Mouse (Mus musculus) ES-Bruce4 (cell line): Measurements from ENCODE around the gene Cdsn. TPM values are rescaled to one million over a fixed set of nuclear protein-coding genes. Genes with fewer than 3 reads are reported as not detected.

Source experiments
- H3K27ac ChIP-seq: 2 replicates; pipeline ENCODE4 v1.5.1; 2012; ENCODE audit warnings: low read length, inconsistent platforms; ENCODE audit not compliant: insufficient read depth
- H3K27me3 ChIP-seq: 2 replicates; pipeline ENCODE4 v1.6.1; 2012; ENCODE audit warnings: mild to moderate bottlenecking, low read length, inconsistent platforms; ENCODE audit not compliant: control insufficient read depth, poor library complexity, insufficient read depth, severe bottlenecking
- H3K36me3 ChIP-seq: 2 replicates; pipeline ENCODE4 v1.6.1; 2012; ENCODE audit warnings: inconsistent platforms, mild to moderate bottlenecking, low read length, moderate library complexity; ENCODE audit not compliant: control insufficient read depth, poor library complexity, insufficient read depth, severe bottlenecking
- H3K4me1 ChIP-seq: one replicate; pipeline ENCODE4 v1.8.1; 2011; ENCODE audit warnings: low read length; ENCODE audit not compliant: control insufficient read depth, insufficient read depth
- H3K4me3 ChIP-seq: 2 replicates; pipeline ENCODE4 v1.5.1; 2011; ENCODE audit warnings: low read depth, mild to moderate bottlenecking, low read length
- H3K9ac ChIP-seq: 2 replicates; pipeline ENCODE4 v1.6.1; 2012; ENCODE audit warnings: low read depth, mild to moderate bottlenecking, inconsistent platforms; ENCODE audit not compliant: poor library complexity, severe bottlenecking
- H3K9me3 ChIP-seq: replicated peaks from 2 replicates; pipeline ENCODE4 v1.6.1; 2012; ENCODE audit warnings: mild to moderate bottlenecking, low read length, inconsistent platforms; ENCODE audit not compliant: control insufficient read depth, poor library complexity, insufficient read depth, severe bottlenecking
- CTCF ChIP-seq: IDR thresholded peaks from one replicate; pipeline ENCODE4 v1.8.1; 2011; ENCODE audit warnings: low read depth, low read length
- EP300 ChIP-seq: IDR thresholded peaks from 2 replicates; pipeline ENCODE4 v1.6.1; 2011; ENCODE audit warnings: low read depth, low read length; ENCODE audit not compliant: insufficient read depth
- POLR2A ChIP-seq: IDR thresholded peaks from one replicate; pipeline ENCODE4 v1.8.1; 2011; ENCODE audit warnings: low read length; ENCODE audit not compliant: insufficient read depth
- polyA plus RNA-seq: library from polyadenylated mRNA; stranded (reverse); fragments of >200 nt; gene quantifications from 2 replicates; pipeline ENCODE4 v1.2.4, GENCODE M21; 2011; ENCODE audit warnings: low read depth; ENCODE audit not compliant: missing spikeins, insufficient read depth, insufficient read length

The Cdsn gene
- polyA plus RNA-seq, 1 experiment = not detected

DNA sequence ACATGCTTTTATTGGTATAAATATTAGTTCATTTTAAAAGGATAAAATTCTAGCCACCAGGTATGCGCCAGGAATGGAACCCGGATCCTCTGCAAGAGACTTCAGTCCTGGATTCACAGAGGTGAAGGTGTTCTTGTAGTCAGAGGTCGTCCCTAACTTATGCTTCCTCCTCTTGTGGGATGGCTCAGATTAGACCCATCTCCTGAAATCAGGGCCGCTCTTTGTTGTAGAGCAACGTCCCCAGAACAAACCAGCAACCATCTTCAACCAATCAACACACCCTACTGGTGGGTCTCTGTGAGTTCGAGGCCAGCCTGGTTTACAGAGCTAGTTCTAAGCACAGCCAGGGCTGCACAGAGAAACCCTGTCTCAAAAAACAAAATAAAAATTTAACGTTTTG, 42.5 kb downstream of the Cdsn start:
- no peaks in the 10 kb centered on the region for H3K27me3 ChIP-seq
- H3K9ac ChIP-seq = no peak overlapping the region
- no peaks in the 10 kb centered on the region for H3K36me3 ChIP-seq
- H3K9me3 ChIP-seq = no peaks in the 10 kb centered on the region; the same call in 1 of the 2 replicates
- peaks cover 7% of the 10 kb centered on the region for H3K4me1 ChIP-seq
- H3K4me3 ChIP-seq = no peak overlapping the region
- peak overlapping the region; percentile 63; the same call in 1 of the 2 replicates for H3K27ac ChIP-seq
- no peak for TF ChIP-seq EP300
- TF ChIP-seq POLR2A = no peak

DNA sequence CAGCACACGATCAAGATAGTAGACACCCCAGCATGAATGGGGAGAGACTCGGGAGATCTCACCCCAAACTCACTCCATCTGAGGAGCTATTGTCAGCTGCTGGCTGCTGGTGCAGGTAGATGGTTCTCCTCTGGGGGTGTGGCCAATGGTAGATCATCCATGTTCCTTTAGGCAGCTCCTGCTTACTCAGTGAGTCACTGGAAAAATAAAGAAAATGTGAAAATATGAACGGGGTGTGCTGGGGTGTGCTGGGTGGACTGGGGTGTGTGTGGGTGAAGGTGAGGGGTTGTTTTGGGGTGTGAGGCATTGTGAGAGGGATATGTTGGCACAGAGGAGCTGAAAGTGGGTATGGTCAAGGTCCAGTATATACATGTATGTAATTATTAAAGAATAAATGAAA, 45.5 kb downstream of the Cdsn start:
- H3K9me3 ChIP-seq = no peaks in the 10 kb centered on the region; the same call in 1 of the 2 replicates
- H3K4me3 ChIP-seq = no peak overlapping the region
- no peak overlapping the region for H3K9ac ChIP-seq
- H3K36me3 ChIP-seq = no peaks in the 10 kb centered on the region
- H3K27me3 ChIP-seq = no peaks in the 10 kb centered on the region
- peaks cover 10% of the 10 kb centered on the region for H3K4me1 ChIP-seq
- no peak overlapping the region for H3K27ac ChIP-seq
- TF ChIP-seq POLR2A (no peak), CTCF (no peak)

DNA sequence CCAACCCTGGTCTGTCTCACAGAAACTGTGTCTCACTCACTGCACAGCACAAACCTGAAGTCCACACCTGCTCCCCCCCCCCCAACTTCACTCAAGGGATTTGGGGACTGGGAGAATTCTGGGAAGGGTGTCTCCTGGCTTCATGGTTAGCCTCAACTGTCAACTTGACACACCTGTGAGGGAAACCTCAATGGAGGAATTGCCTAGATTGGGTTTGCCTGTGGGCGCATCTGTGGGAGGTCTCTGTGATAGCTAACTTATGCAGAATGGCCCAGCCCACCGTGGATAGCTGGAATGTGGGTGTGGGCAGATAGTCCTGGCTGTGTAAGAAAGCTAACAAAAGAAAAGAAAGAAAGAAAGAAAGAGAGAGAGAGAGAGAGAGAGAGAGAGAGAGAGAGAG, 49.3 kb downstream of the Cdsn start, which contains the start of gene Sfta2:
Gene Sfta2 (plus strand): TSS at position 301 of the 400 bp plus-strand sequence.
- Histone ChIP-seq H3K27me3 (no peaks in the 10 kb centered on the region), H3K9me3 (no peaks in the 10 kb centered on the region; the same call in 1 of the 2 replicates), H3K4me1 (peaks cover 5% of the 10 kb centered on the region), H3K36me3 (no peaks in the 10 kb centered on the region), H3K4me3 (no peak within 1 kb of the TSS), H3K9ac (no peak within 1 kb of the TSS), H3K27ac (peak within 1 kb of the TSS; percentile 7)
- TF ChIP-seq CTCF (no peak), POLR2A (no peak), EP300 (0 out of 2 replicates have a peak, but pooled peaks have one; percentile 15)

DNA sequence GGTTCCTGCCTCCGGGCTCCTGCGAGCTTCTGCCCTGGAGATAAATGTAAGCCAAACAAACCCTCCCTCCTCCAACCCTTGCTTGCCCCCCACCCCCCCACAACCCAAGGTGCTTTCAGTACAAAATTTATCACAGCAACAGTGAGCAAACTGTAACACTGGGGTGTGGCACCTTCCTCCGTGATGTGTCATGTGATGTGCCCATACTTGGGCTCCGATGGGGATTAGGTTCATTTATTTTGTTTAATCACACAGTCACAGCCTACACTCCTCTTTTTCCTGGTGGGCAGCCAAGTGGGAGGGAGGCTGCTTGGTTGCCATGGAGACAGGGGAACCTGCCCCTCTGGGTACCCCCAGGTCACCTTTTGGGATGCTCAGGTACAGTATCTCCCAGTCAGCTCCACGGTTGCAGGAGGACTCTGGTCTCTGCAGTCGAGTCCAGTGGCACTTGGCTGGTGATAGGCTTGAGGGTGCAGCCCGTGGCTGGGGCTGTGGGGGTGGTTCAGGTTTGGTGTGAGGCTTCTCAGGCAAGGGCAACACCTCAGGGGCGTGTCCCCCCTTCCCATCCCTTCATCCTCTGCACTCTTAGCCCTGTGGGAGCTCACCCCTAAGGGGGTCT, 49.9 kb downstream of the Cdsn start:
- no peak for TF ChIP-seq EP300
- no peak for TF ChIP-seq POLR2A
- TF ChIP-seq CTCF = no peak
- H3K36me3 ChIP-seq = no peaks in the 10 kb centered on the region
- H3K9ac ChIP-seq = no peak overlapping the region
- H3K4me1 ChIP-seq = peaks cover 5% of the 10 kb centered on the region
- no peak overlapping the region for H3K4me3 ChIP-seq
- no peaks in the 10 kb centered on the region for H3K27me3 ChIP-seq
- H3K27ac ChIP-seq = peak overlapping the region; percentile 4; the same call in 1 of the 2 replicates
- H3K9me3 ChIP-seq = no peaks in the 10 kb centered on the region; the same call in 1 of the 2 replicates

Other genes starting within 250 kb of the Cdsn start
- gene H2-Q1, start 231.7 kb upstream of the Cdsn start, polyA plus RNA-seq = not detected in 2 replicates
- gene H2-Q2, start 209.9 kb upstream of the Cdsn start, polyA plus RNA-seq = 5.6 and 5.8 TPM in 2 replicates
- 10.0 and 11.6 TPM in 2 replicates for gene H2-Q4, start 172.5 kb upstream of the Cdsn start, polyA plus RNA-seq
- 2.1 and 2.2 TPM in 2 replicates for gene H2-Q6, start 127.3 kb upstream of the Cdsn start, polyA plus RNA-seq
- 4.9 and 5.0 TPM in 2 replicates for gene H2-Q7, start 113.0 kb upstream of the Cdsn start, polyA plus RNA-seq
- gene H2-Q10, start 82.0 kb upstream of the Cdsn start, polyA plus RNA-seq = 0.68 and 2.0 TPM in 2 replicates
- gene Pou5f1, start 46.1 kb upstream of the Cdsn start, polyA plus RNA-seq = 397 and 429 TPM in 2 replicates
- 4.0 and 5.2 TPM in 2 replicates for gene Tcf19, start 35.3 kb upstream of the Cdsn start, polyA plus RNA-seq
- 13.4 and 15.3 TPM in 2 replicates for gene Cchcr1, start 35.0 kb upstream of the Cdsn start, polyA plus RNA-seq
- gene Psors1c2, start 18.9 kb upstream of the Cdsn start, polyA plus RNA-seq = 4.6 and 7.0 TPM in 2 replicates
- gene 2300002M23Rik, start 15.3 kb downstream of the Cdsn start, polyA plus RNA-seq = 0.46 TPM in 1 of 2 replicates, not detected in the other
- gene Sfta2, start 49.4 kb downstream of the Cdsn start, polyA plus RNA-seq = not detected in 2 replicates
- not detected in 2 replicates for gene Gm9573, start 74.5 kb downstream of the Cdsn start, polyA plus RNA-seq
- gene Mucl3, start 91.6 kb downstream of the Cdsn start, polyA plus RNA-seq = 1.3 and 2.5 TPM in 2 replicates
- 35.2 and 41.1 TPM in 2 replicates for gene Vars2, start 115.5 kb downstream of the Cdsn start, polyA plus RNA-seq
- 80.7 and 105 TPM in 2 replicates for gene Gtf2h4, start 121.6 kb downstream of the Cdsn start, polyA plus RNA-seq
- gene Ddr1, start 152.5 kb downstream of the Cdsn start, polyA plus RNA-seq = 59.8 and 61.6 TPM in 2 replicates